Mouse (Mus musculus) brain, adult 2 months (tissue): ENCODE results near the gene Rab44.
A peak's percentile ranks its signal among the peaks of the same experiment; 100 is the strongest.
"Not testable (repeated sequence)": the region's sequence is repeated elsewhere in the genome, so short reads cannot be mapped to it uniquely, and the experiment has no call there.

Source experiments
- DNase-seq: peaks from one replicate; pipeline ENCODE4 v3.0.0; 2011; ENCODE audit warnings: low read depth, low spot score

Rab44 gene

DNA sequence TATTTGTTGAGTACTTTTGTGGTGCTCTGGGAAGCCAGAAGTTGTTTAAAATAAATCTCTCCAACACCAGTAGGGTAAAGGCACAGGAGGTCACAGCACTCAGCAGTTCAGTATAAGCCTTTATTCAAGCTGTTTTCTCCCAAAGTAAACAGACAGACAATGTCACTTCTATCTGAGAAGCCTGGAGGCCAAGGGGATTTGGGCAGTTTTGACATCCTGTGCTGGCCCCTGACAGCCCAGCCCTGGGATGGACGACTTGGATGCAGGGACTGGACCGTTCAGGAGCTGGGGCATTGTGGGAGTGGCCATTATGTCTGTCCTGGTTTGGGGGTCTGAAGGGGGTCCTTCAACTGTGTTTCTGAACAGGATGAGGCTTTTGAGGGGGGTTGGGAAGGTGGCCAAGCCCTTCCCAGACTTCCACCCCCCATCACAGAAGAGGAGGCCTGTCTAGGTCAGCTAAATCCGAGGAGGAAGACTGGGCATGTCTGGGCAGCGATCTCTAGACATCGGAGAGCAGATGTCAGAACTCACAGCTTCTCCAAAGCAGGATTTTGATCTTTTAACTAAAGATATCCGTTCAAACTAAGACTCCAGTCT, 22.5 kb upstream of the Rab44 start:
- no peak for DNase-seq

DNA sequence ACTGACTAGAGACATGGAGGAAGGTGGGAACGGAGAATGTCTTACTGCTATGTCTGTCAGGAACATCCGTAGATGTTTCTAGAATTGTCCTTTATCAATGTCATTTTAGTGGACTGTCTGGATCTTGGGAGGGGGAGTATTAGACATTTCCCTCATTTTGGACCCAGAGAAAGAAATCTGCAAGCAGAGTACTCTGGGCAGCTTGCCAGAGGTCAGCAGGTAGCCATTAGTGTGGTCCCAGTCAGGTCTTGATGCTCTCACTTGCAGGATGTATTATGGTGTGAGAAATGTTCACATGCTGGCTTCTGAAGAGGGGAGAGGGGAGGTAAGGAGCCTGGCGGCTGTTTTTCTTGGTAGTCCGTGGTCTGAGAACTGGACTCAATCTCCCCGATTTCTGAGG, 21.4 kb upstream of the Rab44 start:
- no peak for DNase-seq

DNA sequence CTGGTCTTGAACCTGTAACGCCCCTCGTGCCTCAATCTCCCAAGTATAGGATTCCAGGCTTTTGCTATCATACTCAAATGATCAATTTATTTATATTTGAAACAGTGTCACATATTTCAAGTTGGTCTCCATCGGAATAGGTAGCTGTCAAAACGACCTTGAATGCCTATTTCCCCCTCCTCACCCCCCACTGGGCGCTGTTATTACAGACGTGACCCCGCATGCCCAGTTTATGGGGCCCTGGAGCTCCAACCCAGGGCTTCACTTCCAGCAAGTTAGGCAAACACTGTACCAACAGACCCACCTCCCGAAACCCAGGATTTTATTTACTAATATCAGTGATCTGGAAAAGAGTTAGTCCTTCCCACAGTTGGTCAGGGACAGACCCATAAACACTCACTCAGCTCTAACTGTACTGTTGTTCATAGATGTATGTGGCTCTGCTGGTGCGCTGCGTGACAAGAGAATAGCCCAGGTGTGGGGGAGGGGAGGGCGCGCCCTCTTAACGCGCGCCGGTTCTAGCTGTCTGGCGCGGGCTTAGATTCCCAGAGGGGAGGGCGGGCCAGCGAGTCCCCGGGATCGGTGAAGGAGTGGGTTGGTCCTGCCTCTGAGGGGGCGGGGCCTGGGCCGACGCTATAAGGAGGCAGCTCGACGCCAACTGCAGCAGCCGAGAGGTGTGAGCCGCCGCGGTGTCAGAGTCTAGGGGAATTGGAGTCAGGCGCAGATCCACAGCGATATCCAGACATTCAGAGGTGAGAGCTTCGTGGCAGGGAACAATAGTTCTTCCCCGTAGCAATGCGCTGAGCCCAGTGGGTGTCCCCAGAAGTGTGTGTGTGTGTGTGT, 20.6 kb upstream of the Rab44 start:
- DNase-seq = peak; percentile 88

DNA sequence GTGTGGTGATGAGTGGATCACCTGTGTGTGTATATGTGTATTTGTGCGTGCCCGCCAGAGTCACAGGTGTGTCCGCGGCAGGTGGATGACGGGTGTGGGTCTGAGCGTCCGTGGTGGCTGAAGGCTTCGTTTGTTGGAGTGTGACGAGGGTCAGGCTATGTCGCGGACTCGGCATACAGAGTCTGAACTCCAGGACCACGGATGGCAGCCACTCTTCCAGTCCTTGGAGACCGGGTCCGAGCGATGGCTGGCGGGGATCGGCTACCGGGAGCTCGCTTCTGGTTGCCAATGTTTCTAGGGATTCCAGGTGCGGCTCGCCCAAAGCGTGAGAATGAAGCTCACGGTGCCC, 20.0 kb upstream of the Rab44 start:
- DNase-seq = no peak

DNA sequence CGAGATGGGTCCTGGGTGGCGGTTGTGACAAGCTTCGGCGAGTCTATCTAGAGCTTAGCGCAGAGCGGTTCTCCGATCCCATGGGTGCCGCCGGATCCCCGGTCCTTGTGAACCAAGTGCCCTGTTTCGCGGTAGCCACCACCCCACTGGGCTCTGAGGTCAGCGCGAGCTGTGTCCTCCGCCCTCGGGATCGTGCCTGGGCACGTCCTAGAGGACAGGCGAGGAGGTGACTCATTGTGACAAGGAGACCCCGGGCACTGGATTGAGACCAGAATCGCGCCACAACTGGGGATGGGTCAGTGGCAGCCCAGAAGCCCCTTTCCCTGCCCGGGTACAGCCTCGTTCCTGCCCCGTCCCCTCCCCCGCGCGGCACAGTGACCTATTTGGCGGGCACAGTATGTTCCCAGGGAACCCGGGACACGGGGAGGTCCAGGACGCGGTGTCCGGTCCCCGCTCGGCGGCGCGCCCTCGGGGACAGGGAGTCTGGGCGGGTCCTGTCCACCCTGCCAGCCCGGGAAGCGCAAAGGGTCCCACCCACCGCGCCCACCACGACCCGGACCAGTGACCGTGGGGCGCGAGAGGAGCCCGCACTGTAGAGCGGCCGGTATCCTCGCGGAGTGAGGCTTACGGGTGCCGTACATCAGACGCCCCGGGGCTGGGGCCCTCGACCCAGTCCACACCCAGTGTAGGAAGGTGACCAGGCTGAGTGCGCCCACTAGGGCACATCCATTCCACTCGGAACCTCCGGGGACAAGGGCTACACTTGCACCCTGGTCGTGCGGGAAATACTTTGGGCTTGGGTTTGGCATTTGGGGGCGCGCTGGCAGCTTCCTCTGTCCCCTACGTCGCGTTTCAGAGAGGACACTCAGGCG, 19.4 kb upstream of the Rab44 start:
- peak; percentile 40 for DNase-seq

DNA sequence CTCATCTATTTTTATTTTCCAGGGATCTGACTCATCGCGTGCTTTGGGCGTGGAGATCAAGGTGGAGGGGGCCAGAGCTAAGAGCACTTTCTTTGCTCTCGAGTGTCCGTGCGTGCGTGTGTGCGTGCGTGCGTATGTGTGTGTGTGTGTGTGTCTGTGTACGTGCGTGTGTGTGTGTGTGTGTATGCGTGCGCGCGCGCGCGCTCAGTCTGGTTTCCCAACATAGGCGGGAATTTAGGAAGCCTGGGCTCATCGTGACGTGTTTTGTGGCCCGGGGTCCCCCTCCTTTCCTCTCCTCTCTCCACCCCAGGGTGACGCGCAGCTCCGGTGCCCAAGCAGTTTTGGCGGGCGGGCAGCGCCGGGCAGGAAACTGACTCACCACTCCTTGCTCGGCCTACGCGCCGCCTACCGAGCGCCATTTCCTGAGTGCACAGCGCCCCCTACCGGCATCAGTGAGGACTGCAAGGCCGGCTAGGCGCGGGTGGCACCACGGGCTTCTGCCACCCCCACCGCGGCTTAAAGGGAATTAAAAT, 18.7 kb upstream of the Rab44 start:
- DNase-seq = peak; percentile 99

DNA sequence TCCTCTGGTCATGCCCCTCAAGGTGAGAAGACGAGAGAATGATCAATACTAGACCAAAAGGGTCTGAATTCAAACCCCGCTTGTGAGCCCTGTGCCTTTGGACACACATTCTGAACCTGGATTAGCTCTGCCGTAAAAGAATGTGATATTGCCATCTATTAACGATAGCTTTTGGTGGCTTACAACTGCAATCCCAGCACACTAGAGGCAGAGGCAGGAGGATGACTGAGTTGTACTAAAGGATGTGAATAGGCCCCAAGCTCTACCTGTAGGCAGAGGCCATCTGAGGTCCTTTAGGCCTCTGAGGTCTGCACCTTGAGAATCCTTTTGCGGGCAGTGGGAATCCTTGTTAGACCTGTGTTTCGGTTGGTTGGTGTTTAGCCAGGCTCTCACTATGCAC, 17.7 kb upstream of the Rab44 start:
- DNase-seq = no peak

DNA sequence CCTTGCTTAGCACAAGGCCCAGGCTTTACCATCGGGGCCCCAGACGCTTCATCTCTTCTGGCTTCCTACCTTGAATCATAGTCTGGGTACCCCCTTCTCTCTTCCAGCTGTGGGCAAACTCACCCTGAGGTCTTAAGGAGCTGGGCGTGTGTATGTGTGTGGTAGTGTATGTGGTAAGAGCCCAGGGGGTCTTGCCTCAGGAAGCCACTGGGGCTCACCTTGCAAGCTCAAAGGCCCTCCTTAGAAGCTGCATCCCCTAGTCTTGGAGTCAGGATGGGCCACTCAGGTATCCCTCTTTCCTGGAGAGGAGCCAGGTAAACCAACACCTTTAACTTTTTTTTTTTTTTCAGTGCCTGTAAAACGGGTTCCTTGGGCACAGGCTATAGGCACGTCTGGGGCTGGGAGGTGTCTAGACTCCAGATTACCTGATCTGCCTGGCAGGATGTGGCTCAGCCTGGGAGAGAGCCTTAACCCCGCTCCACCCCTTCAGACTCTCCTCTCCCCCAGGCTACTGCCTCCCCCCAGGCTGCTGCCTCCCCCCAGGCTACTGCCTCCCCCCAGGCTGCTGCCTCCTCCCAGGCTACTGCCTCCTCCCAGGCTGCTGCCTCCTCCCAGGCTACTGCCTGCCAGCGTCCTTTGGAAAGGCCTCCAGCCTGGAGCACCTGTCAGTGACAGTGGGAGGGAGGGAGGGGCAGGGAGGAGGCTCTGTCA, 16.9 kb upstream of the Rab44 start:
- peak; percentile 58 for DNase-seq

DNA sequence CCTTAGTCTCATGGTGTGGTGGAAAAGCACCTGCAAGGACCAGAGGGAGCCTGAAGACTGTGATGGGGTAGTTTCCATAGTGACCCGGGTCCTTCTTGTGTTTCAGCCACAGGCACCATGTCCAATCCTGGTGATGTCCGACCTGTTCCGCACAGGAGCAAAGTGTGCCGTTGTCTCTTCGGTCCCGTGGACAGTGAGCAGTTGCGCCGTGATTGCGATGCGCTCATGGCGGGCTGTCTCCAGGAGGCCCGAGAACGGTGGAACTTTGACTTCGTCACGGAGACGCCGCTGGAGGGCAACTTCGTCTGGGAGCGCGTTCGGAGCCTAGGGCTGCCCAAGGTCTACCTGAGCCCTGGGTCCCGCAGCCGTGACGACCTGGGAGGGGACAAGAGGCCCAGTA, 15.7 kb upstream of the Rab44 start:
- no peak for DNase-seq

DNA sequence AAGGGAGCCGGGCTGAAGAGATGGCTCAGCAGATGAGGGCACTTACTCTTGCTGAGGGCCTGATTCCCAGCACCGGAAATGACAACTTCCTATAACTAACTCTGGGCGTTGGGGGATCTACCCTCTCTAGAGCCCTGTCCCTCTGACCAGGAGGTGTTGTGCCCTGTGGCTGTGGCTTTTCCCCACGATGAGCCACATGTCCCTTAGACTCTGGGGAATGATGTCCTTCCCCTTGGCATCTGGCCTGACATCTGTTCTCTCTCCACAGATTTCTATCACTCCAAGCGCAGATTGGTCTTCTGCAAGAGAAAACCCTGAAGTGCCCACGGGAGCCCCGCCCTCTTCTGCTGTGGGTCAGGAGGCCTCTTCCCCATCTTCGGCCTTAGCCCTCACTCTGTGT, 14.9 kb upstream of the Rab44 start:
- DNase-seq = no peak

DNA sequence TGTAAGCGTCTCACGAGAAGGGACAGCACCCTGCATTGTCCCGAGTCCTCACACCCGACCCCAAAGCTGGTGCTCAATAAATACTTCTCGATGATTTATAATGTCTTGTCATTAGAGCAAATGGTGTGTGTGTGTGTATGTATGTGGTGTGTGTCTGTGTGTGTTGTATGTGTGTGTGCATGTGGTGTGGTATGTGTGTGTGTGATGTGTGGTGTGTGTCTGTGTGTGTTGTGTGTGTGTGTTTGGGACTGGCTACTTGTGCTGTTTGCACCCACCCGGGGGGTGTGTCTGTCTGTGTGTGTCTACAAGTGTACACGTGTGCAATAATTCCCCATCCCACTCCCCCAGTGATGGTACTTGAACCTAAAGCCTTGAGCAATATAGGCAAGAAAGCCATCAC, 13.3 kb upstream of the Rab44 start:
- DNase-seq = no peak

DNA sequence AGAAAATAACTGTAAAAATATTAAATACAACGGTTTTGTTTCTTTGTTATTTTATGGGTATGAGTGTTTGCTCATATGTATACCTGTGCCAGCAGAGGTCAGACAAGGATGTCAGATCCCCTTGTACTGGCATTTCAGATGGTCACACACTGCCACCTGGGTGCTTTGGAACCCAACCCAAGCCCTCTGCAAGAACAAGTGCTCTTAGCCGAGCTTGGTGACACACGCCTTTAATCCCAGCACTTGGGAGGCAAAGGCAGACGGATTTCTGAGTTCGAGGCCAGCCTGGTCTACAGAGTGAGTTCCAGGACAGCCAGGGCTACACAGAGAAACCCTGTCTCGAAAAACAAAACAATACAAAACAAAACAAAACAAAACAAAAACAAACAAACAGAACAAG, 3.6 kb upstream of the Rab44 start:
- DNase-seq = not testable (repeated sequence)

DNA sequence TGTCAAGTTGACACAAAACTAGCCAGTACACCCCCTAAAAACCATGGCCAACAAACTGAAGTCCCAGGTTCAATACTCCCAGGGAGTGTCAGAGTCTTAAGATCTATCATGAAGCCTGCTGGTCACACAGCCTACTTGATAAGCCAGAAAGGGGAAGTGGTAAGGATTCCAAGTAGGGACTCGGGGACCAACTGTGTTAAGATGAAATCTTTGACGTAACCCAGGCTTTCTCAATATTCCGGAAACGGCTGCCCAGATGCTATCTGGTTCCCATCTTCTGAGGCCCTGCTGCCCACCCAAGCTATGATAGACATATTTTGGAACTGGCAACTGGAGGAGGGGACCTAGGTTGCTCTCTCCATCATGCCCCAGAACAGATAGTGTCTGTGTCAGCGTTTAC, 2.6 kb upstream of the Rab44 start:
- no peak for DNase-seq

DNA sequence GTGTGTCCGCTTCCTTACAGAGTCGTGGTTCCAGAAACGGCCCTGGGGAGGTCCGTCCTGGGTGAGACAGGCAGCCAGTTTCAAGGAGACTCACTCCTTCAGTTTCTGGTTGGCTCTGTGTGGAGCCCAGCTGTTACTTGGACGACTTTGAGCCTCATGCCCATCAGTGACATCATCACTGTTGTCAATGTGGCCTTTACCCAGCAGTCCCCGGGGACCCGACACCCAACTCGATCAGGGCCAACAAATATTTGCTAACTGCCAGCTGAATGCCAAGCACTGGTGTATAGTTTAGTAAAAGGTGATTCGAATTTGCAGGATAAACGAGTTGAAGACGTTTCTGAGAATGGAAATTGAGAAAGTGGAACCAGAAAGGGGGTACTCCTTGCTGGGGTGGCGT, 2.1 kb downstream of the Rab44 start:
- DNase-seq = no peak

DNA sequence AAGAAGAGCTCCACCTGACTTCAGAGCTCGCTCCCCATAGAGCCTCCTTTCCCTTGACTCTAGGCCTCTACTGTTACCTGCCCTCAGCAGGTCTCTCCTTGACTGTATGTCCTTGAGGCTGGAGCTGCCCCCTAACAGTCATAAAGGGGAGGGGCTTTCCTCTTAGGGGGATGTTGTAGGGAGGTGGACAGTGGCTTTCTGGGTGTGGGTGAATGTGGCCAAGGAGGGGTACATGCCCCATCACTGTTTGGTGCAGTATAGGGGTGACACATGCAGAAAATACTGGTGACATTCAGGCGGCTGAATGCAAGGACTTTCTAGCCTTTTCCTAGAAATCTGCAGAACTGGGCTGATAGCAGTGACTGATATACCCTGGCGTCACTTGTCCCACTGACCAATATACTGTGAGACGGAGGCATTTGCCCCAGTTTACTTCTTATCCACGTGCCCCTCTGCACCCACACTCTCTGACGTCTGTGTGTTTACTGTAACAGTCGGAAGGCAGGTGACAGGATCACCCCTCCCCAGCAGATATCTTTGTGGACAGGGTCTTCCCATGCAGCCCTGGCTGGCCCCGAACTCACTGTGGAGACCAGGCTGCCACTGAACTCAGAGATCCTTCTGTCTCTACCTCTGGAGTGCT, 3.2 kb downstream of the Rab44 start:
- no peak for DNase-seq

DNA sequence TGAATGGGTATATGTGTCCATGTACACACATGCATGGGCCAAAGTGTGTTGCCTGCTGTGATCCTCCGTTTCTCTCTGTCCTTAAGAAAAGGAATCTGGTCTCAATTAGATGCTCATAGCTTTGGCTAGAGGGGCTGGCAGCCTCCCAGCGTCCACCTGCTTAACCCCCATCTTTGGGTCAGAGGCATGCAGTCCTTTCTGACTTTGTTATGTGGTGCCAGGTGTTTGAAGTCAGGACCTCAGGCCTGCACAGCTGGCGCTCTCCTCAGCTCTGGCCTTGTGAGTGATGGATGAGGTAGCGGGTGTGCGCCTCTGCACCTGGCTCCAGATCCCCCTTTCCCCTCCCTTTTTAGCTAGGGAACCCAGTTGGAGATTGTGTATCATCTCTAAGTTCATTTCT, 4.1 kb downstream of the Rab44 start:
- no peak for DNase-seq

DNA sequence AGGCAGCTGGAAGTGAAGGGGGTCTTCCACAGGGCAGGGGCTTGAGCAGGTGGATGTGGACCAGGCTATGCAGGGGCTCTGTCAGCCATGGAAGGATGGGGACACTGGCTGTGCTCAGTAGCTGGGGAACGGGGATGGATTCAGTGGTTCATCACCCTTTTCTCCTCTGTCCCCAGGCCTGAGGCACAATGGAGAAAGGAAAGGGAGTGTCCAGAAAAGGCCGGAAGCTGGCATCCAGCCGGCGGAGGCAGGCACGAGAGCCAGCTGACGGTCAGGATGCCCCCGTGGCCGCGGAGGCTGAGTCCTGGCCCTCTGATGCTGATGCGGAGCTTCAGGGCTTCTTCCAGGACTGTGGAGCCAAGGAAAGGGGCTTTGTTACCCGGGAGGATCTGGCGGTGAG, 6.7 kb downstream of the Rab44 start:
- no peak for DNase-seq

DNA sequence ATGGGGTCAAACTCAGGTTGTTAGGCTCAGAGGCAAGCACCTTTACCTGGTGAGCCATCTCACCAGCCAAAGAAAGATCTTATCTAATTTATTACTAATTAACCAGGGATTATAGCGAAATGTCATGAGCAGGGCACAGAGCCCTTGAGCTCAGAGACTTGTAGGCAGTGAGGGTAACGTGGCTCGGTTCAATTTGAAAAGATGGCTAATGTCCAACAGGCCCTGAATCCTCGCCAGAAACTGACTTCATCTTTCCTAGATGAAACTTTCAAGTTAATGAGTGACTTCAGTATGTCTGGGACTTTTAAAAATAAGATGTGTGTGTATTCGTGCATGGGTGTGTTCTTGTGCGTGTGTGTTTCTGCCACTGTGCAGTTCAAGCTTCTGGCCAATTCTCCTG, 8.9 kb downstream of the Rab44 start:
- no peak for DNase-seq

DNA sequence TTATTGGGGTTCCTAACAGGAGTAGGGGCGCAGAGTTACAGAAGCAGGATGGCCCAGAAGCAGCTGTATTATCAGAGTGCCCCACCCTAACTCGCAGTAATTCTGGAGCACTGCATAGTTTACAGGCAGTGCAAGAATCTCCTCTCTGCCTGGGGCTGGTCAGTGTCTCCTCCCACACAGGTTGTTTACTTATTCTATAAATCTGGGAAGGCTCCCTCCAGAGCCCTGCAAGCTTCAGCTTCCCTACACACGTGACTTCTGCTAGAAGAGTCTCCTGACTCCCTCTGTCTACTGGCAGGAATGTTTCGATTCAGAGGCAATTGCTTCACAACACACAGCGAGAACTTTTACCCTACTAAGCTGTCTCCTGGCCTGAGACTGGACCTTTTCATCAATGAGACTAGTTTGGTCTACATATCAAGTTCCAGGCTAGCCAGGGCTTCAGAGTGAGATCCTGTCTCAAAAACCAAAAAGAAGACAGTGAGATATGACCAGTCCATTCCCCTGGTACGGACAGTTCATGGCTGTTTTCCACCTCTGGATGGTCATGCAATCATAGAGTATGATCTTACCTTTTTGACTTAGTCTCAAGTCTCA, 9.7 kb downstream of the Rab44 start:
- DNase-seq = no peak

DNA sequence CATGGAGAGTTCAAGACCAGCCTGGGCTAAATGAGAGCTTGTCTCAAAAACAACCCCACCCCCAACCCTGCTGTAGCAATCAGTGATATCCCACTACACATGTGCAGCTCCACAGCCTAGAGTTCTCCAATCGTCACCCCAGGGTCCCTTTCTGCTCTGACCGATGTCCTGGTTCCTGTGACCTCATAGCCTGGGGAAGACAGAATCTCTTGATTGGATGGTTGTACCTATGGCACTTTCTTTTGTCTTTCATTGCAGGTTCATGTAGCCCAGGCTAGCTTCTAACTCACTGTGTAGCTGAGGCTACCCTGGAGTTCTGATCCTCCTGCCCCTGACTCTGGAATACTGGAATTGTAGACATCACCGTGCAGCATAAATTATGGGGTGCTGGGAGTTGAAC, 12.6 kb downstream of the Rab44 start:
- no peak for DNase-seq

DNA sequence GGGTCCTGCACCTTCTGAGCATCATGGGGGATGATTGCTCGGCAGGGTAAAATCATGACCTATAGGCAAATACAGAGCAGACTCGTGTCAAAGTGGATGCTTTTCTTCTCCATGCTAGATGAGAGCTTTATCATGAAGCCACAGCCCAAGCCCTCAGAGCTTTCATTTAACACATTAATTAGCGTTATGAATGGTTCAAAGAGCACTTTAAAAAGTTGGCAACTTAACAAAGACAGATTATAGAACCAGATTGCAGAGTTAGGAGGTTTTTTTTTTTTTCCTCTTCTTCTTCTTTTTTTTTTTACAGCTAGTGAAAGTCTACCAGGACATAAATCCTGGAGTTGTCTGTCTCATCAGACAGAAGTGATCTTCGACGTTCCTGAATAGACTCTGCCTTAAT, 15.4 kb downstream of the Rab44 start:
- DNase-seq = no peak
